Mouse (Mus musculus) embryo, embryonic 11 days (tissue): ENCODE data around the gene Mobp.

Source experiments
- DNase-seq: peaks from one replicate; pipeline ENCODE4 v3.0.0-alpha.2; 2015

The Mobp gene

GRCm38 (mm10) chr9:120135454-120135853, 14.1 kb upstream of the Mobp start:
- no peak for DNase-seq

- peak; percentile 81 for DNase-seq
Measured at GRCm38 (mm10) chr9:120140652-120141051, 8.9 kb upstream of the Mobp start.

DNA sequence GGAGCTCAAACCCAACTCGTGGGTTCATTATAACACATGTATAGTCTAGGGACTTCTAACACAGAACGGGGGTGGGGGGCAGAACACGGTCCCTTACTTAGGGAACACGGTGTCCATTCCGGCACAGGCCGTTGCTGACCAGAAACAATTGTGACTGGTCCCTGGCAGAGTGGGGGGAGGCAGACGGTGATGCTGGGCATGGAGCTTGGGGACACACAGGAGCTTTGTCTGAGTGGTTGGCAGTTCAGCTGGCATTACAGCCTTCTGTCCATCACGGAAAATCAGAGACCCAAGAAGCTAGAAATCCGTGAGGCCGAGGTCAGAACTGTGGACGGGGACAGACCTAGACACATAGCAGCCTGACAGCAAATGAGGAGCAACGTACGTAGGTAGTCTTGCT, 5.0 kb upstream of the Mobp start:
- DNase-seq, result no peak

DNA sequence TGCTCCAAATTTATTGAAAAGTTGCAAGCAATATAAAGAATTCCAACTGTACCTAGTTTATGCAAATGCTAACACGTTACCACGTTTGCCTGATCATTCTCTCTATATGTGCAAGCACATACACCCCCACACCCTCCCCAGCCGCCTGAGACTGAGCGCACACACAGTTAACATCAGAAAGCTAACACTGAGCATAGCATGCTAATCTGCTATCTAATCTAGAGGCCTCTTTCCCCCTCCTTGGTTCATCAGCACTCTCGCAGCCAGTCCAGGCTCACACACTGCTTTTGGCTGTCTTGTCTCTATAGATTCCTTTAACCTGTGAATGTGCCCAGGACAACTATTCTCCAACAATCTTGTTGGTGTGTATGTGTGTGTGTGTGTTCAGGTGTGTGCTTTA, 1.6 kb downstream of the Mobp start:
- DNase-seq, result no peak

- DNase-seq, result no peak
Measured at GRCm38 (mm10) chr9:120151906-120152399, 2.4 kb downstream of the Mobp start.

DNA sequence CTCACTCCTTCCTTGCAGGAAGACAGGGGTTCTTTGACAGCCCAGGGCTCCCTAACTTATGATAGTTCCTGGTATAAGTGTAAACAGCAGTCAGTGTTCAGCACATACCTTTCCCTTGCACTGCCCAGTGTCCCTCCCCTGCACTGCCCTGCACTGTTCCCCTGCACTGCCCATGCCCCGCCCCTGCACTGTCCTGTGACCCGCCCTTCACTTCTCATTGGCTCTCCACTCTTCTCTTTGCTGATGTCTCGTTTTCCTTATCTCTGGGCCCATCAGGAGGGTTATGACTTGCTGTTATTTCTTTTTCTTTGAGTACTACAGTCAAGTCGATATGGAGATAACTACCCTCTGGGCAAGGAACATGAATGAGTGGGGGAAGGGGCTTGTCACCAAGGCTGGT, 8.5 kb downstream of the Mobp start:
- no peak for DNase-seq

GRCm38 (mm10) chr9:120163862-120164261, 14.4 kb downstream of the Mobp start:
- no peak for DNase-seq

DNA sequence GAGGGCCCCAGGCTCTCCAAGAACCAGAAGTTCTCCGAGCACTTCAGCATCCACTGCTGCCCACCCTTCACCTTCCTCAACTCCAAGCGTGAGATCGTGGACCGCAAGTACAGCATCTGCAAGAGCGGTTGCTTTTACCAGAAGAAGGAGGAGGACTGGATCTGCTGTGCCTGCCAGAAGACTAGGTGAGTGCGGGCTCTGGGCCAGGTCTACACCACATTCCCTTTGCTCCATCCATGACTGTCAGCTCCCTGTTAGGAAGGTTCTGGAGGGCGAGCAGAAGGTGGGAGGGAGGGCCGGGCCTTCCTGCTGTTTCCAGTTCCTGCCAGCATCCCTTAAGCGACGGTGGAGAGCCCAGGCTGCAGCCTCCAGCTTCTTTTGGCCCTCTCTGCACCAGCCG, 18.3 kb downstream of the Mobp start:
- DNase-seq, result no peak

- DNase-seq, result peak; percentile 69
Measured at GRCm38 (mm10) chr9:120171295-120171694, 21.8 kb downstream of the Mobp start.

GRCm38 (mm10) chr9:120174436-120175137, 25.1 kb downstream of the Mobp start:
- DNase-seq, result no peak

DNA sequence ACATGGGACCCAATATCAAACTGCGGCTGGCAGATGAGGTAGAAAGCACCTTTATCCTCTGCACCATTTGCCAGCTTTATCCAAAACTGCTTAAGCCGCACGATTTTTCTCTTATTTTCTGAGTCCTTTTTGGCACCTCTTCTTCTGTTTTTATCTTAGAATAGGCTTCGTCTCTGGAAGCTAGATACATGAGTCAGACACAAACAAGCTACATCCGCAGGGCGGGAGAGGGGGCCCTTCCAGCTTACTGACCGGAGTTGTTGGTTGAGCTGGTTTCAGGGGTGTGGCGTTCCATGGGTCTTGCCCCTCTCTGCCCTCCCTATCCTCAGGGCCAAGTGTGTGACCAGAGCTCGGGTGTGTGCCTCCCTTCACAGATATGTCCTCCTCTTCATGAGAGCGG, 29.3 kb downstream of the Mobp start:
- DNase-seq, result no peak

DNA sequence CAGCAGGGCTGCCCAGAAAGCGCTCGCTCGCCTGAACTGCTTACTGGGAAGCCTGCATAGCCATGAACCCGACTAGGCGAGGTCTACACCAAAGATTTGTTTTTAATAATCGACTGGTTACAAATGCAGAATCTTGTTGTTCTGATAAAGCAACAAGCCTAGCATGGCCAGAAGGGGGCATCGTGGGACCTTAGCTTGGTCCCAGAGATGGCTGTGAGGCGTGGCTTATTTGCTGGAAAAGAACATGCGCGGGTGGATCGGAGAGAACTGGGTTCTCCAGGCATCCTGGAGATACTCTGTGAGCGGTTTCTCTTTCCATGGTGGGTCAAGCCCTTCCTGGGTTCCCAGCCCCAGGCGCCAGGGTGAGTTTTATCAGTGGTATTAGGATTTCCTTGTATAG, 35.0 kb downstream of the Mobp start:
- DNase-seq, result peak; percentile 76

GRCm38 (mm10) chr9:120186856-120187255, 37.3 kb downstream of the Mobp start:
- no peak for DNase-seq

DNA sequence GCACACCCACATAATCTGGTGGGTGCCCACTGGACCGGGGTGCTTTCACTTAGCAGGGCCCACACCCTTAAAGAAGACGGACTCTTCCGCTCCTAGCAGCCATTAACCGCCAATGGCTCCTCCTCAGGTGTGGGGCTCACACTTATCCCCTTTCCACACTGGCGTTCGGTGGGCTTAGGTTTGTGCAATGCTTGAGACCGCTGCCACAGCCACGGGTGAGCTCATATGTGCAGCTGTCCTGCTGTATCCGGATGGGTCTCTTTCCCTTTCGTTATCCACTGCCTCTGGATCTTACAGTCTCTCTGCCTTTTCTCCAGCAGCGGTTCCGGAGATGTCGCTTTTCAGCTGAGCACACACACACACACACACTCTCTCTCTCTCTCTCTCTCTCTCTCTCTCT, 41.4 kb downstream of the Mobp start:
- peak; percentile 20 for DNase-seq

DNA sequence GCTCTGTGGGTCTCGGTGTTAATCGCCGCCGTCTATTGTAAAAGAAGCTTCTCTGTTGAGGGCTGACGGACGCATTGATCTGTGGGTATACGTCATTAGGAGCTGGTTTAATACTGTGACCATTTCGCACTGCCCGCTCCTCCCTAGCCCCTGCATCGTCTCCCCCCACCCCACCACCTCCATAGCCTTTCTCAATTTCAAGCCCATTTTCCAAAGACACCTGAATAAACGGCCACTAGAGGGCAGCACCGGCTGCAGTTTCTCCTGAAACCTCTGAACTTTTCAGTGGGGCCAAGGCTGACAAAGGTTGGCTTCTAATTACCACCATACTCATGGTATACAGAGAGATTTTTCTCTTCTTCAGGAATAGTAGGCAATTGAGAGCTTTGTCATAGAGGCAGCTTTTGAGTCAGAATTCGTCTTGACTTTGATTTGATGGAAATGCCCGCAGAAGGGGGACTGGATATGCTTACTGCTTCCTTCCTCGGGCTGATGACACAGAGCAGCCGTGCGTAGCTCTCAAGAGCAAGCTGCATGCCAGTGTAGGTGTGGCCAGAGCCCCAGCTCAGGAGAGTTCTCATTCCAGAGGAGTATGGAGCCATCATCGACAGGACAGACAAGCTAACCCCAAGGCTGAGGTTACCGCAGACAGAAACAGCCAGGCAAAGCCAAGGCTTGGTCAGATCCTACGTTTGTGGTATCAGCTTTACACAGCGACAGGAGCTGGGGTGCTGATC, 42.0 kb downstream of the Mobp start:
- peak; percentile 92 for DNase-seq

GRCm38 (mm10) chr9:120192742-120193141, 43.2 kb downstream of the Mobp start:
- no peak for DNase-seq

DNA sequence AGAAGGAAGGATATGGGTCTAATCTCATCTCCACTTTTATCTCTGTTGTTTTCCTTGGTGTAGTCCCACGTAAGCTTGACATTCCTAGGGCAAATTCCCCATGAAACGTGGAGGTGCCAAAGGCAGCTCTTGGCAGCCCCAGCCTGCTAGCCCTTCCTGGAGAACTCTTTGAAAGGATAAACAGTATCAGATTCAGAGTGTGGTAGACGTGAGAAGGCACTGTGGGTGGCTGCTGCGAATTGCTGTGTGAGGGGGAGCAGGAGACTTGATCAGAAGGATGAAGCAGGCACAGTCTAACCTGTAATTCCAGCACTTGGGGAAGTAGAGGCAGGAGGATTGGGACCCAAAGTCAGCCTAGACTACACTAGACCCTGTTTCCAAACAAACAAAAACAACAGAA, 51.4 kb downstream of the Mobp start:
- DNase-seq, result no peak

DNA sequence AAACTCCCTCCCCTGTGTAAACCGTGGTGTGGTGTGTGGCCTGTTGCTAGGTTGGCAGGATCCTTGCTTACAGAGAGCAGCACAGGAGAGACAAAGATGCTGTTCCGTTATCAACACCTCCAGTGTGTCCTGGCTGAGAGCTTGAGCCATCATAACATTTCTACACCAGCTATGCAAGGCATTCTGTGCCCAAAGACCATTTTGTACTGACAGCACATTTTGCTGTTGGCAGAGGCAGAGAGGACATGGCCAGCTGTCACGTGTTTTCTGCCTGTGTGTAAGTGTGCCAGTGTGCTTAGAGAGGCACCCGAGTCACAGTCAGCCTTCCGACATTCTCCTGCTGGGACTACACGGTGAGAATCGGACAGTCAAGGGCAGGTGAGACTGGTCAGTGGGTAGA, 52.2 kb downstream of the Mobp start:
- no peak for DNase-seq

GRCm38 (mm10) chr9:120202683-120203082, 53.2 kb downstream of the Mobp start:
- peak; percentile 43 for DNase-seq

DNA sequence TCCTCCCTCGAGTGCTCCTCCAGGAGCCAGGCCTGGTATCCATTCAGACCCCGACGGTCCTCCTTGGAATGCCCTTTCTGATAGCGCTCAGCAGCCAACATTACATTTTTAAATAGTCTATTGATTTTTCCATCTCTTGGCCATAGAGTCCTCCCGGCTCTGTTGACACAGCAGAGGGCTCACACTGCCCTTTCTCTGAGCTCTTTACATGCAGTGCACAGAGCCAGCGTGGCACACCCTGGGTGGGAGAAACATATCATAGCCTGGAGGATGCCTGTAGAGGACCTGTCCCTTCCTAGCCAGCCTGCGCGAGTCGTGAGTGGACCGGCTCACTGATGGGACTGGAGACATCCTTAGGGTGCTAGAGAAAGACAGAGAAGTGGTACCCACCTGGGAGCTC, 54.4 kb downstream of the Mobp start:
- DNase-seq, result no peak

DNA sequence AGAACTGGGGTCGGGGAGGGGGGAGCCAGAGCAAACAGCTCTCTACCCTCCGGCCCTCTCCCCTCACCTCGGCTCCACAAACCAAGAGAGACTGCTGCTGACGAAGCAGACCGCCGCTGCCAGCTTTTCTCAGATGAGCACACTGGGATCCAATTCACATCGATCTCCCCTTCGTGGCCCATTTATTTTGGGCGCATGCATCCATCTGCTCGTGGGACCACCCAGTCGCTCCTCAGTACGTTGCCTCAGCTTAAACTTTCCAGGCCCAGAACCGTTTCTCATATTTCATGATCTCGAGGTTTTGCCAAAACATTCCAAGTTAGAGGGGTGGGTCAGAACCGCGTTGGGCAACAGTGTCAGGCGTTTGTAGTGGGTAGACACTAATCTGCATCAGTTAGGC, 57.4 kb downstream of the Mobp start:
- no peak for DNase-seq

GRCm38 (mm10) chr9:120210068-120210467, 60.6 kb downstream of the Mobp start:
- no peak for DNase-seq

DNA sequence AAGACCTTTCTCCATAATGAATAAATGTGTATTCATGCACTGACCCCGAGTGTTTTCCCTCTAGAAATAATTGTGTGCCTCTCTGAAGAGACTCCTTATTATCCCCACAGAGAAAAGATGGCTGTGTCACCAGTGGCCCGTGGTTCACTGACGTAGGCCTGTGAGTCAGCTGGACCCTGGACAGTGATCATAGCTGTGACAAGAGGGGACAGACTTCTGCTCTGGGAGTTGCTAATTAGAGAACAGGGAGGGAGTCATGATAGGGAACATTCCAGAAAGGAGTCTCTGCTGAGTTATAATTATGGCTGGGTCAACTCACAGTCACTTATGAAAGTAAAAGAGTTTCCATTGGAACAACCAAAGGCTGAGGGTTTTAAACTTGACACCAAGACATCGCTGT, 61.4 kb downstream of the Mobp start:
- DNase-seq, result no peak

DNA sequence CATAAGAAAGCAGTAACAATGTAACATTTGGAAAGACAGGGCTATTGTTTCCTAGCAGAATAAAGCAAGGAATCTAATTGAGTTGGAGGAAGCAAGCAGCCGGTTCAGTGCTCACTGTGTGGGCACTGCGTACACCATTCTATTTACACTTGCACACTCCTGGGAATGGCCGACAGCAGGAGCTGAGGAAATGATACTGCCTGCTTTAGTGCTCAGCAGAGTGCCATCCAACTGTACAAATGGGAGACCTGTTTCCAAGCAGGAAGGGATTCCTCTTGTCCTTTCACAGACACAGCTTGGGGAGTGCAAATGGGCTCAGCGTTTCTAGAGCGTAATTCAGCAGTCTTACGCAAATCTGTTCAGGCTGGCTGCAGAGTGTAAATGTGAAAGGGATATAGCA, 63.4 kb downstream of the Mobp start:
- DNase-seq, result no peak
